Mouse (Mus musculus): ENCODE measurements around the gene Fat1. TPM values are rescaled to one million over a fixed set of nuclear protein-coding genes. Genes with fewer than 3 reads are reported as not detected.

Fat1 gene
- polyA plus RNA-seq, 1 experiment from 2014 or later: 21.3 TPM

DNA sequence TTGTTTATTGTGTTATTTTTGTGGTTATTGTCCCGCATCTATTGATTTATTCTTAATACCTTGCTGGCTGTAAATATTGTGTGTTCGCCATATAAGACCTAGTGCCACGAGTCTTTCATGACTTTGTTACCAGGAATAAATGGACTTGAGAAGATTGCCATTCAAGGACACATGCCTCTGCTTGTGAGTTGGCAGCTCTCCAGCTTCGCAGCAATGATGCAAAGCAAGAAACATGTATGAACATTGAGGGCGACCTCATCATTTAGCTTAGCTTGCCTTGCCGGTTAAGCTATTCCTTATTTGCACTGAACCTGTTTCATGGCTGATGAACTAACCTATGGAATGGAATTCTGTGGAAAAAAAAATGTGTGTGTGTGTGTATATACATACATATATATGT lies 26.2 kb downstream of the Fat1 start:
- Histone ChIP-seq H3K9me3 (replicated peaks) (no peaks in the 10 kb centered on the region), H3K4me1 (replicated peaks) (peaks cover 70% of the 10 kb centered on the region), H3K9ac (no peak overlapping the region), H3K4me2 (no peak overlapping the region), H3K4me3 (no peak overlapping the region), H3K27ac (ENCODE audit: poor library complexity, severe bottlenecking) (peak overlapping the region; percentile 66), H3K27me3 (replicated peaks) (no peaks in the 10 kb centered on the region), H3K36me3 (peaks cover 38% of the 10 kb centered on the region)
- 44% methylated on average over 6 of the region's 6 CpGs for WGBS
- no peak for ATAC-seq (ENCODE audit: insufficient number of reproducible peaks, low FRiP score)

DNA sequence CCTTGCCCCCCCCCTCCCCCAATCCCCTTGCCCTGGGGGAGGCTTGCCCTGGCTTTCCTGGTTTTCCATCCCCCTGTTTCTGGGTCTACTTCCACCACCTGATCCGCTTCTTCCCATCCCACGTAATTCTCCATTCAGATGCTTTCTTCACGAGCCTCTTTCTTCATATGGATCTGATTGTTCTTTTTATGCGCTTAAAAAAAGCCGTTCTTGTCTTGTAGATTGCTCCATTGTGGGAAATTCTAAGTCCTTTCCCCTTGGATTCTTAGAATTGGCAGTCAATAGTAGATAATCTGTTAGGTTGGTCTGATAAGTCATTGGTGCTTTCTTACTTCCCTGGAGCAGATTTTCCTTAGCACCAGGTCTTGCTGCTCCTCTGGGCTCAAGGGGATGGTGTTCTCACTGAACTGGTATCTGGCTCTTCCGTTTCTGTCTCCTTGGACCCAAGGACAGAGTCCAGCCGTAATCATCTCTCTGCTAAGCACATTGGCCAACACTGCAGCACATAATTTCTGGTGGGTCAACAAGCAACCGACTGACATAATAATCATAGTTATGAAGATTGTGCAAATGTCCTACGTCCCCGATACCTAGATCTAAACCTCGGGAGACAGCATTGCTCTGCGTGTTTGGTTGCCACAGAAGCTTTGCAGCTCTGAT lies 27.5 kb downstream of the Fat1 start:
- Histone ChIP-seq H3K4me2 (no peak overlapping the region), H3K4me3 (no peak overlapping the region), H3K9me3 (replicated peaks) (no peaks in the 10 kb centered on the region), H3K4me1 (replicated peaks) (peaks cover 67% of the 10 kb centered on the region), H3K36me3 (peaks cover 30% of the 10 kb centered on the region), H3K27ac (ENCODE audit: poor library complexity, severe bottlenecking) (no peak overlapping the region; the same call in 1 of the 2 replicates), H3K27me3 (replicated peaks) (no peaks in the 10 kb centered on the region), H3K9ac (no peak overlapping the region)
- no peak for ATAC-seq (ENCODE audit: insufficient number of reproducible peaks, low FRiP score)
- WGBS: 77% methylated on average over 12 of the region's 12 CpGs

DNA sequence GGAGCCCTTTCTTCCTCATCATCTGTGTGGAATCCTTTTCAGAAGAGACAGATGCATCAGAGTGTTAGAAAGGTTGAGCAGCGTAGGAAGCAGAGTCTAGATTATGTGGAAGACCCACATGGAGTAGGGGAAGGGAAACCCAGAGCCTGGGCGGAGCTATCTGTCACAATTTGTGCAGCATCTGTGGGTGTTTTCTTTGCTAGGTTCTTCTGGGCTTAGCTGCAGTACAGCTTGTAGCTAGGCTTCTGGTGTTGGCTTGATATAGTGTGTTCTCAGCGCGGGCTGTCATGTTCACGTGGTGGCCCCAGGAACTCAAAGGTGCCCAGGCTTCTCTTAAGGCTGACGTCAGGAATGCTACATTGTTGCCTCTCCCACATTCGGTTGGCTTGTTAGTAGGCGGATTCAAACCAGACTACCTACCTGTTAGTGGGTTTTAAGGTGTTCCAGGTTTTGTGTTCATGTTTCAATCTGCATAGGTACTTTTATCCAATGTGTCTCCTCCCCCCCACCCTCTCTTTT lies 32.3 kb downstream of the Fat1 start:
- H3K9me3 ChIP-seq (replicated peaks): no peaks in the 10 kb centered on the region
- no peaks in the 10 kb centered on the region for H3K27me3 ChIP-seq (replicated peaks)
- H3K27ac ChIP-seq (ENCODE audit: poor library complexity, severe bottlenecking): no peak overlapping the region
- peaks cover 55% of the 10 kb centered on the region for H3K4me1 ChIP-seq (replicated peaks)
- 88% methylated on average over 8 of the region's 8 CpGs for WGBS
- H3K4me3 ChIP-seq: no peak overlapping the region
- ATAC-seq (ENCODE audit: insufficient number of reproducible peaks, low FRiP score): no peak
- H3K36me3 ChIP-seq: peaks cover 21% of the 10 kb centered on the region
- no peak overlapping the region for H3K9ac ChIP-seq
- H3K4me2 ChIP-seq: no peak overlapping the region

- H3K27ac ChIP-seq (ENCODE audit: poor library complexity, severe bottlenecking): peak overlapping the region; percentile 78
- H3K9ac ChIP-seq: no peak overlapping the region
- 0 out of 2 replicates have a peak, but pooled peaks have one; percentile 51 for ATAC-seq (ENCODE audit: insufficient number of reproducible peaks, low FRiP score)
- H3K36me3 ChIP-seq: peaks cover 6% of the 10 kb centered on the region; the same call in 1 of the 2 replicates
- H3K4me3 ChIP-seq: no peak overlapping the region
- WGBS: 36% methylated on average over 12 of the region's 12 CpGs
- no peaks in the 10 kb centered on the region for H3K9me3 ChIP-seq (replicated peaks)
- peak overlapping the region; percentile 41; the same call in 1 of the 2 replicates for H3K4me2 ChIP-seq
- peaks cover 53% of the 10 kb centered on the region for H3K4me1 ChIP-seq (replicated peaks)
- H3K27me3 ChIP-seq (replicated peaks): no peaks in the 10 kb centered on the region
Observed at GRCm38 (mm10) chr8:44970093-44970492, 34.8 kb downstream of the Fat1 start.

- 46% methylated on average over 6 of the region's 6 CpGs for WGBS
- no peaks in the 10 kb centered on the region for H3K9me3 ChIP-seq (replicated peaks)
- no peaks in the 10 kb centered on the region for H3K27me3 ChIP-seq (replicated peaks)
- no peak overlapping the region for H3K4me2 ChIP-seq
- H3K27ac ChIP-seq (ENCODE audit: poor library complexity, severe bottlenecking): no peak overlapping the region
- H3K4me1 ChIP-seq (replicated peaks): peaks cover 52% of the 10 kb centered on the region
- 0 out of 2 replicates have a peak, but pooled peaks cover 3% of the 10 kb centered on the region for H3K36me3 ChIP-seq
- 0 out of 2 replicates have a peak overlapping the region, but pooled peaks have one; percentile 36 for H3K9ac ChIP-seq
- no peak for ATAC-seq (ENCODE audit: insufficient number of reproducible peaks, low FRiP score)
- no peak overlapping the region for H3K4me3 ChIP-seq
Observed at GRCm38 (mm10) chr8:44971346-44971745, 36.1 kb downstream of the Fat1 start.

GRCm38 (mm10) chr8:44971964-44972363 lies 36.7 kb downstream of the Fat1 start:
- no peak overlapping the region for H3K4me2 ChIP-seq
- H3K9ac ChIP-seq: no peak overlapping the region
- H3K27me3 ChIP-seq (replicated peaks): no peaks in the 10 kb centered on the region
- 58% methylated on average over 5 of the region's 5 CpGs for WGBS
- H3K36me3 ChIP-seq: 0 out of 2 replicates have a peak, but pooled peaks cover 3% of the 10 kb centered on the region
- H3K9me3 ChIP-seq (replicated peaks): no peaks in the 10 kb centered on the region
- no peak overlapping the region for H3K4me3 ChIP-seq
- no peak overlapping the region for H3K27ac ChIP-seq (ENCODE audit: poor library complexity, severe bottlenecking)
- H3K4me1 ChIP-seq (replicated peaks): peaks cover 56% of the 10 kb centered on the region
- ATAC-seq (ENCODE audit: insufficient number of reproducible peaks, low FRiP score): no peak

DNA sequence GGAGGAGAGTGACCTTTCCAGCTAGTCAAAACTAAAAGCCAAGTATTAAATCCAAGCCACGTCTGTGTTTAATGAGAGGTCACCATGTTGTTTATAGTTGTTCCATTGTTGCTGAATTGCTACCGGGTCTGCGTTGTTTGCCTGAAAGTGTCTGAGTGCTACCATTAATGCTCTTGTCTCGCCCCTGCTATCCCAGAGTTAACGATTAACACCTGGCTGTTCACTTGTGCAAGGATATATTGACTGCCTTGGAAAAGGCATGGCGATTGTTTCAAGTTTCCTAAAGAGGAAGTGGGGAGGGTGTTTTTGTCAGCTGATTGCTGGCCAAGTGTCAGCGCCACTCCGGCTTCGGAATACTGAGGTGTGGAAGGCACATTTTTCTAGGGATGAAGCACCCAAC lies 39.9 kb downstream of the Fat1 start:
- 48% methylated on average over 9 of the region's 9 CpGs for whole genome bisulfite sequencing
- Histone ChIP-seq H3K27ac (ENCODE audit: poor library complexity, severe bottlenecking) (peak overlapping the region; percentile 66), H3K4me1 (replicated peaks) (peaks cover 65% of the 10 kb centered on the region), H3K9me3 (replicated peaks) (no peaks in the 10 kb centered on the region), H3K27me3 (replicated peaks) (no peaks in the 10 kb centered on the region), H3K9ac (no peak overlapping the region), H3K4me3 (no peak overlapping the region), H3K36me3 (no peaks in the 10 kb centered on the region), H3K4me2 (no peak overlapping the region; the same call in 1 of the 2 replicates)
- no peak for ATAC-seq (ENCODE audit: insufficient number of reproducible peaks, low FRiP score)

GRCm38 (mm10) chr8:44975654-44976053 lies 40.4 kb downstream of the Fat1 start:
- Histone ChIP-seq H3K4me2 (no peak overlapping the region), H3K9me3 (replicated peaks) (no peaks in the 10 kb centered on the region), H3K4me1 (replicated peaks) (peaks cover 65% of the 10 kb centered on the region), H3K36me3 (no peaks in the 10 kb centered on the region), H3K27ac (ENCODE audit: poor library complexity, severe bottlenecking) (no peak overlapping the region), H3K27me3 (replicated peaks) (no peaks in the 10 kb centered on the region), H3K9ac (no peak overlapping the region), H3K4me3 (no peak overlapping the region)
- no peak for ATAC-seq (ENCODE audit: insufficient number of reproducible peaks, low FRiP score)
- WGBS: 87% methylated on average over 4 of the region's 4 CpGs

- no peaks in the 10 kb centered on the region for H3K9me3 ChIP-seq (replicated peaks)
- no peak overlapping the region for H3K4me3 ChIP-seq
- 65% methylated on average over 9 of the region's 9 CpGs for WGBS
- no peak overlapping the region for H3K9ac ChIP-seq
- H3K27ac ChIP-seq (ENCODE audit: poor library complexity, severe bottlenecking): peak overlapping the region; percentile 88
- no peak for ATAC-seq (ENCODE audit: insufficient number of reproducible peaks, low FRiP score)
- no peaks in the 10 kb centered on the region for H3K36me3 ChIP-seq
- peaks cover 70% of the 10 kb centered on the region for H3K4me1 ChIP-seq (replicated peaks)
- no peaks in the 10 kb centered on the region for H3K27me3 ChIP-seq (replicated peaks)
- peak overlapping the region; percentile 27 for H3K4me2 ChIP-seq
Observed at GRCm38 (mm10) chr8:44978622-44979021, 43.4 kb downstream of the Fat1 start.

DNA sequence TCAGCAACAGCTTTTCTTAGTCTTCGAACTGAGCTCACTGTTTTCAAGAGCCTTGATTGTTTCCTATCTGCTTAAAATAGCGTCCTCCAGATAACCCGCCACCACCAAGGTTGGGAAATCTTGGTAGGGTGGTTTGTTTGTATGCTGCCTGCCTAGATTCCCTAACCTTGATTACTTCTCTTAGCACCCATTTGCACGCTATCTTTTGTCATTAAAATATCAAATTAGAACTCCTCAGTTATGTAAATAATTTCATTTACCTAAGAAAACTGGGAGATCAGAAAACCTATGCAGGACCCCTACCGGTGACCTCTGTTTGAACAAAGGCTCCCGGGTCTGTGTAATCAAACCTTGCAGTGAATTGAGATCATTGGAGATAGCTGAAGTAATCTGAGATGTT lies 44.0 kb downstream of the Fat1 start:
- peaks cover 72% of the 10 kb centered on the region for H3K4me1 ChIP-seq (replicated peaks)
- no peak for ATAC-seq (ENCODE audit: insufficient number of reproducible peaks, low FRiP score)
- H3K9me3 ChIP-seq (replicated peaks): no peaks in the 10 kb centered on the region
- peak overlapping the region; percentile 27 for H3K4me2 ChIP-seq
- 9% methylated on average over 6 of the region's 6 CpGs for WGBS
- no peaks in the 10 kb centered on the region for H3K36me3 ChIP-seq
- no peaks in the 10 kb centered on the region for H3K27me3 ChIP-seq (replicated peaks)
- peak overlapping the region; percentile 88 for H3K27ac ChIP-seq (ENCODE audit: poor library complexity, severe bottlenecking)
- H3K4me3 ChIP-seq: no peak overlapping the region
- H3K9ac ChIP-seq: no peak overlapping the region

GRCm38 (mm10) chr8:44980030-44980429 lies 44.8 kb downstream of the Fat1 start:
- Histone ChIP-seq H3K36me3 (no peaks in the 10 kb centered on the region), H3K9me3 (replicated peaks) (no peaks in the 10 kb centered on the region), H3K4me1 (replicated peaks) (peaks cover 72% of the 10 kb centered on the region), H3K4me2 (0 out of 2 replicates have a peak overlapping the region, but pooled peaks have one; percentile 11), H3K27ac (ENCODE audit: poor library complexity, severe bottlenecking) (peak overlapping the region; percentile 88), H3K27me3 (replicated peaks) (no peaks in the 10 kb centered on the region), H3K4me3 (no peak overlapping the region), H3K9ac (peak overlapping the region; percentile 37; the same call in 1 of the 2 replicates)
- peak; percentile 70 for ATAC-seq (ENCODE audit: insufficient number of reproducible peaks, low FRiP score)
- 26% methylated on average over 12 of the region's 12 CpGs for WGBS

Data from heart, embryonic 12.5 days (tissue).